Mouse (Mus musculus) MEL (cell line): ENCODE results near the gene Mrpl45.

ENCODE experiments used
- CHD1 ChIP-seq: IDR thresholded peaks from 2 replicates; pipeline ENCODE4 v1.6.1; 2012; ENCODE audit warnings: low read depth, mild to moderate bottlenecking, inconsistent platforms, low read length, improper control_type of control experiment
- CTCF ChIP-seq, 3 experiments: IDR thresholded peaks in 2 of 3; conservative IDR thresholded peaks in 1 of 3; 2 replicates each; pipeline ENCODE4 v1.5.1; 2011 to 2012; ENCODE audit warnings: low read length in 3 of 3, low read depth in 2 of 3, mild to moderate bottlenecking in 2 of 3, improper control_type of control experiment in 1 of 3, inconsistent platforms in 1 of 3, mixed read lengths in 1 of 3, moderate library complexity in 1 of 3; ENCODE audit not compliant: control insufficient read depth in 1 of 3, insufficient read depth in 1 of 3, poor library complexity in 1 of 3, severe bottlenecking in 1 of 3
- EP300 ChIP-seq, 2 experiments: IDR thresholded peaks; 2 replicates each; pipeline ENCODE4 v1.6.1; 2011; ENCODE audit warnings: improper control_type of control experiment in 2 of 2, low read length in 2 of 2, low read depth in 1 of 2, mild to moderate bottlenecking in 1 of 2
- MAX ChIP-seq: IDR thresholded peaks from 2 replicates; pipeline ENCODE4 v1.6.1; 2011; ENCODE audit warnings: low read length, improper control_type of control experiment
- MAZ ChIP-seq: IDR thresholded peaks from 2 replicates; pipeline ENCODE4 v1.6.1; 2012; ENCODE audit warnings: low read depth, mild to moderate bottlenecking, inconsistent platforms, low read length, improper control_type of control experiment
- POLR2A ChIP-seq, 2 experiments: IDR thresholded peaks; 2 replicates each; pipeline ENCODE4 v1.6.1; 2011 to 2012; ENCODE audit warnings: low read length in 2 of 2, mild to moderate bottlenecking in 2 of 2, control low read depth in 1 of 2, improper control_type of control experiment in 1 of 2, low read depth in 1 of 2, moderate library complexity in 1 of 2; ENCODE audit not compliant: control insufficient read depth in 1 of 2, insufficient read depth in 1 of 2, poor library complexity in 1 of 2

DNA sequence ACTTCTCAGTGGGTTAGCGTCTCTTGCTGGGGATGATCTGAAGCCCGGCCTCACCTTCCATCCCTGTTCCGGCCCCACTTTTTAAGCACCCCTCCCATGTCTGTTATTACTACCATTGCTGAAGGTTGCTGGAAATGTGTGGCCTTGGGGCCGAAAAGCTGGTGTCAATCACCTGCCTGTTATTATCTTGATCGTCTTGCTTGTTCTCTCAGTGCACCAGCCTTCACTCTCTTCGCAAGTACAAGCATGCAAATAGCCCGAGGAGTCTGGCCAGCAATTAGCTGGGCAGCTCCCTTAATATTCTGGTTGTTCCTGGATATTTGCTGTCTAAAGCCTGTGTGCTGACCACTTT, 48.1 kb downstream of the Mrpl45 start:
- TF ChIP-seq POLR2A (IDR thresholded peaks at IDR 0.05; ENCODE audit: control insufficient read depth in 1 of 2, insufficient read depth in 1 of 2, low read depth in 1 of 2, low read length in 2 of 2, poor library complexity in 1 of 2) = no peak
- no peak for TF ChIP-seq CTCF (IDR thresholded peaks at IDR 0.05 in 2 of 3, conservative IDR thresholded peaks at IDR 0.05 in 1 of 3; ENCODE audit: control insufficient read depth in 1 of 3, insufficient read depth in 1 of 3, low read depth in 2 of 3, low read length in 3 of 3, poor library complexity in 1 of 3, severe bottlenecking in 1 of 3)
- peak; percentile 48 to 64; a peak in 3 of 4 replicates for TF ChIP-seq EP300 (IDR thresholded peaks at IDR 0.05; ENCODE audit: low read depth in 1 of 2, low read length in 2 of 2)
- TF ChIP-seq MAZ = no peak
- no peak for TF ChIP-seq MAX
- no peak for TF ChIP-seq CHD1
